Mouse (Mus musculus) hindbrain, embryonic 11.5 days (tissue): ENCODE measurements around the gene Zc3h8. TPM values are rescaled to one million over a fixed set of nuclear protein-coding genes. Genes with fewer than 3 reads are reported as not detected.

ENCODE experiments used
- ATAC-seq: fragments of 200-750 bp; cut with Nextera tagmentation; 2 replicates; pipeline ENCODE4 v1.8.0; 2017; ENCODE audit warnings: mild to moderate bottlenecking, moderate TSS enrichment, moderate library complexity; ENCODE audit not compliant: low FRiP score
- DNase-seq: peaks from one replicate; pipeline ENCODE4 v3.0.0-alpha.2; 2015; ENCODE audit warnings: low spot score
- H3K27ac ChIP-seq: fragments of 300-500 bp; sonication (generic); 2 replicates; pipeline ENCODE4 v1.5.1; 2014; ENCODE audit warnings: mild to moderate bottlenecking, low read depth, low read length
- H3K27me3 ChIP-seq: fragments of 300-500 bp; sonication (generic); 2 replicates; pipeline ENCODE4 v1.6.1; 2014; ENCODE audit warnings: mild to moderate bottlenecking, low read length, moderate library complexity, mixed read lengths; ENCODE audit not compliant: control insufficient read depth, insufficient read depth
- H3K36me3 ChIP-seq: fragments of 300-500 bp; sonication (generic); 2 replicates; pipeline ENCODE4 v1.6.1; 2014; ENCODE audit warnings: mild to moderate bottlenecking, low read length, moderate library complexity, mixed read lengths; ENCODE audit not compliant: control insufficient read depth, insufficient read depth
- H3K4me1 ChIP-seq: fragments of 300-500 bp; sonication (generic); replicated peaks from 2 replicates; pipeline ENCODE4 v1.6.1; 2014; ENCODE audit warnings: low read length, mixed read lengths; ENCODE audit not compliant: control insufficient read depth, insufficient read depth
- H3K4me2 ChIP-seq: fragments of 300-500 bp; sonication (generic); replicated peaks from 2 replicates; pipeline ENCODE4 v1.6.1; 2014; ENCODE audit warnings: mild to moderate bottlenecking, low read depth, low read length
- H3K4me3 ChIP-seq: fragments of 300-500 bp; sonication (generic); 2 replicates; pipeline ENCODE4 v1.5.1; 2014; ENCODE audit warnings: low read depth, low read length
- H3K9ac ChIP-seq: fragments of 300-500 bp; sonication (generic); 2 replicates; pipeline ENCODE4 v1.6.1; 2014; ENCODE audit warnings: low read depth, low read length
- H3K9me3 ChIP-seq: fragments of 300-500 bp; sonication (generic); 2 replicates; pipeline ENCODE4 v1.6.1; 2016; ENCODE audit warnings: low read length; ENCODE audit not compliant: control insufficient read depth
- WGBS: fragments of 180-500 bp; shearing (Covaris S2); extraction: QIAGEN DNeasy Blood & Tissue Kit; methylation state at CpG from one replicate; pipeline ENCODE4 v1.1.7; 2014; 5-methylcytosine and 5-hydroxymethylcytosine counted together
- polyA plus RNA-seq: library from polyadenylated mRNA; unstranded; fragments of >200 nt; fragmentation: Nextera tagmentation; extraction: Ambion mirVana; gene quantifications from 2 replicates; pipeline ENCODE4 v1.2.1, GENCODE M21; 2014

Gene Zc3h8
- polyA plus RNA-seq, 1 experiment from 2014 or later = 9.4 TPM

DNA sequence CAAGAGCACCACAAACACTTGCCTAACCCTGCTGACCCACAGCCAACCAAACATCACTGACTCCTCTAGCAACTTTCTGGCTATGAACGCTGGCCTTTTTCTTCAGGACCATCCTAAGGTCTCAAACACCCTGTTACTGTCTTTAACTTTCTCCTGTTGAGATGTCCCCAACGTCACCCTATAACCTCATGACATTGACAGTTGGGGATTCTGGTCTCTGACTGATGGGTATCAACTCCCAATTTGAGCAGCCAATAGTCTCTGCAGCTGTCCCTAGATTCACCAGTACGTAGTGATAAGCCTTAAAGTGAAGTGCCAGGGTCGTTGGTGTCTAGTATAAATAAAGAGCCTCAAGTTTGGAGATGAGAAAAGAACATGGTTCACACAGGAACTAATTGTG is 28.9 kb downstream of the Zc3h8 start:
- Histone ChIP-seq H3K9me3 (no peaks in the 10 kb centered on the region), H3K36me3 (no peaks in the 10 kb centered on the region), H3K4me3 (no peak overlapping the region), H3K27ac (no peak overlapping the region), H3K4me2 (no peak overlapping the region), H3K27me3 (no peaks in the 10 kb centered on the region), H3K9ac (no peak overlapping the region), H3K4me1 (no peaks in the 10 kb centered on the region)
- 83% methylated on average over 4 of the region's 4 CpGs for WGBS
- ATAC-seq = no peak
- no peak for DNase-seq

- H3K4me3 ChIP-seq = no peak overlapping the region
- no peak overlapping the region for H3K4me2 ChIP-seq
- DNase-seq (no peak), ATAC-seq (no peak)
- no peaks in the 10 kb centered on the region for H3K36me3 ChIP-seq
- H3K9me3 ChIP-seq = no peaks in the 10 kb centered on the region
- H3K27ac ChIP-seq = no peak overlapping the region
- no peaks in the 10 kb centered on the region for H3K27me3 ChIP-seq
- 84% methylated on average over 3 of the region's 3 CpGs for WGBS
- no peak overlapping the region for H3K9ac ChIP-seq
- no peaks in the 10 kb centered on the region for H3K4me1 ChIP-seq
These were observed 40.2 kb downstream of the Zc3h8 start for GRCm38 (mm10) chr2:128903661-128904060.

GRCm38 (mm10) chr2:128902843-128903242 is 41.0 kb downstream of the Zc3h8 start:
- 80% methylated on average over 6 of the region's 6 CpGs for WGBS

GRCm38 (mm10) chr2:128892180-128892721 is 51.6 kb downstream of the Zc3h8 start:
- no peaks in the 10 kb centered on the region for H3K27me3 ChIP-seq
- H3K9me3 ChIP-seq = no peaks in the 10 kb centered on the region
- H3K27ac ChIP-seq = no peak overlapping the region
- 0 out of 2 replicates have a peak, but pooled peaks cover 2% of the 10 kb centered on the region for H3K4me1 ChIP-seq
- WGBS = 4% methylated on average over 30 of the region's 37 CpGs
- H3K4me3 ChIP-seq = peak overlapping the region; percentile 28
- H3K9ac ChIP-seq = 0 out of 2 replicates have a peak overlapping the region, but pooled peaks have one; percentile 19
- peak; percentile 38; the same call in 1 of the 2 replicates for ATAC-seq
- H3K4me2 ChIP-seq = peak overlapping the region; percentile 66
- H3K36me3 ChIP-seq = no peaks in the 10 kb centered on the region
- DNase-seq = peak; percentile 38

More at GRCm38 (mm10) chr2:128902843-128903242, 41.0 kb downstream of the Zc3h8 start:
- Histone ChIP-seq H3K9ac (no peak overlapping the region), H3K9me3 (no peaks in the 10 kb centered on the region), H3K27me3 (no peaks in the 10 kb centered on the region), H3K4me2 (no peak overlapping the region), H3K4me1 (no peaks in the 10 kb centered on the region), H3K36me3 (no peaks in the 10 kb centered on the region), H3K27ac (no peak overlapping the region), H3K4me3 (no peak overlapping the region)
- DNase-seq (no peak), ATAC-seq (peak; percentile 27; the same call in 1 of the 2 replicates)

DNA sequence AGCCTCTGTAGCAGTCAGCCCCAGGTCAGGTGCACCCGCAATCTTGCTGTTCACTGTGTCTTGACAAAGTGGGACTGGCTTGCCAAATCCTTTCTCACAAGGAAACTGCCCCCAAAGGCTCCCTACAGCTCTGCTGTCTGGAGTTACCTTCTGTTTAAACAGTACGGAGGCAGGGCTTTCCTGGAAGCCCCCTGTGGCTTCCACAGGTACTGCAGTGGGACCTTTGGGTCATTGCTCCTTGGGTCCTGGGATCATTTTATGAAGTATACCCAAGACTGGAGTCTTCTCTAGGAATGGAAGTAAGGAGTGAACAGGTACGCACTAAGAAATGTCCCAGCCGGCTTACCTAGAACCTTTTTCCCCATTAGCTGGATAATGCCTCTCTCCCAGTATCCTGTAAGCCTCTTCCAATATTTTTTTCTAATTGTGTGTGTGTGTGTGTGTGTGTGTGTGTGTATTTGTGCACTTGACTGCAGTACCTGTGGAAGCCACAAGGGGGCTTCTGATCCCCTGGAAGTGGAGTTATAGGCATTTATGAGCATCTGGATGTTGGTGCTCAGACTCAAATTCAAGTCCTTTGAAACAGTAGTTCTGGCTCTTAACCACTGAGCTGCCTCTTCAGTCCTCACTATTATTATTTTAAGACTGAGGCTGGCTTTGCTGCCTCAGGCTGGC is 53.1 kb downstream of the Zc3h8 start:
- Histone ChIP-seq H3K9ac (no peak overlapping the region), H3K4me2 (no peak overlapping the region), H3K27me3 (no peaks in the 10 kb centered on the region), H3K4me1 (0 out of 2 replicates have a peak, but pooled peaks cover 2% of the 10 kb centered on the region), H3K36me3 (no peaks in the 10 kb centered on the region), H3K27ac (no peak overlapping the region), H3K9me3 (no peaks in the 10 kb centered on the region), H3K4me3 (no peak overlapping the region)
- DNase-seq (peak; percentile 19), ATAC-seq (no peak)
- WGBS = 90% methylated on average over 4 of the region's 4 CpGs

DNA sequence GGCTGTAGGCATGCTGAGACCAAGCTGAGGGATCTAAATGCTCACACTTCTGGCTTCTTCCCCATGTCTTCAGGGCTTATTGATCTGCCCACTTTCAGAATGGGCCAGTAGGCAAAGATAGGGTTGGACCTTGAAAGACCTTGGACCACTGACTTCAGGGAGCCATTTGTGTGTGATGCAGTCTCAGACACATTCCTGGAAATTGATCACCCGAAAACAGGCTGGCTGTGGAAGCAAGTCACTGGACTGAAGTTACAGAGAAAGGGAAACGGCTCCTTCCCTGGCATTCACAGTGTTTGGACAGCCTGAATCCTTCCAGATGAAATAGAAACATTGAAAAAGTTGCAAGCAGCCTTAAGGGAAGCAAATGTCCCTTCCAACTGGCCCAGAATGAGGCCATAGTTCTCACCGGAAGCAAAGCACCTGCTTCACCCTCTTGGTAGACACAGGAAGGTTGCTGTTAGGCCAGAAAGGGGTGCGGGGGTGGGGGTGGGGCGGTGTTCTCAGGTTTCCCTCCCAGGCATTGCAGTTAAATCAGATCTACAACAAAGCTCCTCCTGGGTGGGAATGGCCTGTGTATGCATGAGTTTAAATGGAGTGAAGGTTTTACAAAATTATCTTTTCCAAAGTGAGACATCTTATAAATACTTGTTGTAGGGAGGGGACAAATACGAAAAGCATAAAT is 55.9 kb downstream of the Zc3h8 start:
- WGBS = 62% methylated on average over 6 of the region's 6 CpGs
- H3K4me1 ChIP-seq = 0 out of 2 replicates have a peak, but pooled peaks cover 2% of the 10 kb centered on the region
- no peak overlapping the region for H3K4me2 ChIP-seq
- H3K36me3 ChIP-seq = no peaks in the 10 kb centered on the region
- H3K27me3 ChIP-seq = no peaks in the 10 kb centered on the region
- H3K4me3 ChIP-seq = no peak overlapping the region
- DNase-seq = no peak
- no peaks in the 10 kb centered on the region for H3K9me3 ChIP-seq
- H3K9ac ChIP-seq = no peak overlapping the region
- no peak overlapping the region for H3K27ac ChIP-seq
- no peak for ATAC-seq

- WGBS = 82% methylated on average over 8 of the region's 8 CpGs
- Histone ChIP-seq H3K9ac (no peak overlapping the region), H3K9me3 (no peaks in the 10 kb centered on the region), H3K4me1 (no peaks in the 10 kb centered on the region), H3K27ac (no peak overlapping the region), H3K4me3 (no peak overlapping the region), H3K36me3 (no peaks in the 10 kb centered on the region), H3K4me2 (no peak overlapping the region), H3K27me3 (no peaks in the 10 kb centered on the region)
- ATAC-seq (no peak), DNase-seq (no peak)
These were observed 58.6 kb downstream of the Zc3h8 start for GRCm38 (mm10) chr2:128885225-128885811.

DNA sequence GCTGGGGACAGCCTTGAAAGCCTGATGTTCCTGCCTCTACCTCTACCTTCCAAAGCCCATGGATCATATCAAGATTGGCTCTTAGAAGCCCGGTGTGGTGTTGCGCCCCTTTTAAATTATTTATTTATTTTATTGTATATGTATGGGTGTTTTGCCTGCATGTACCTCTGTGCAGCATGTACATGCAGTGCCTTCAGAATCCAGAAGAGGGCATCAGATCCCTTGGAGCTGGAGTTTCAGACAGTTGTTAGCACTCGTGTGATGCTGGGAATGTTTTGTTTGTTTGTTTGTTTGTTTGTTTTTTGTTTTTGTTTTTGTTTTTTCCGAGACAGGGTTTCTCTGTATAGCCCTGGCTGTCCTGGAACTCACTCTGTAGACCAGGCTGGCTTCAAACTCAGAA is 62.6 kb downstream of the Zc3h8 start:
- H3K4me2 ChIP-seq = no peak overlapping the region
- no peak overlapping the region for H3K9ac ChIP-seq
- H3K27me3 ChIP-seq = no peaks in the 10 kb centered on the region
- no peaks in the 10 kb centered on the region for H3K9me3 ChIP-seq
- no peak overlapping the region for H3K27ac ChIP-seq
- WGBS = 64% methylated on average over 4 of the region's 4 CpGs
- no peak overlapping the region for H3K4me3 ChIP-seq
- DNase-seq (no peak), ATAC-seq (no peak)
- H3K4me1 ChIP-seq = no peaks in the 10 kb centered on the region
- H3K36me3 ChIP-seq = no peaks in the 10 kb centered on the region
